Mouse (Mus musculus): ENCODE results near the gene Rgl1. TPM values are rescaled to one million over a fixed set of nuclear protein-coding genes. Genes with fewer than 3 reads are reported as not detected.
A peak's percentile ranks its signal among the peaks of the same experiment; 100 is the strongest.

The Rgl1 gene
- polyA plus RNA-seq, 1 experiment, result 49.2 TPM

DNA sequence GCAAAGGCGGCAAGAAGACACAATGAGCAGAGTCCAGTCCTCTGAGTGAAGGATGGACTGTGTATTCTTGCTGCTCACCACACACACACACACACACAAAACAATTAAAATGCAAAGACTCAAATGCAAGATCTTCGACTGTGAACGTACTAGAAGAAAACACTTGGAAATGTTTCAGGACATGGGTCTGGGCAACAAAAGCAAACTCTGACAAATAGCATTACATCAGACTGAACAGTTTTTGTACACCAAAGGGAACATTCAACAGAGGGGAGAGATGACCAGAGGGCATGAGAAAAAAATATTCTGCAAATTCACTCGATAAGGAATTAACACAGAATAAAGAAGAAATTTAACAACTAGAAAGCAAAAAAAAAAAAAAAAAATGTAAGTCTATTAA, 52.2 kb downstream of the Rgl1 start:
- Histone ChIP-seq H3K36me3 (ENCODE audit: control insufficient read depth, insufficient read depth, low read length) (no peaks in the 10 kb centered on the region), H3K27me3 (ENCODE audit: control insufficient read depth, insufficient read depth, low read length) (no peaks in the 10 kb centered on the region; the same call in 1 of the 2 replicates), H3K4me1 (ENCODE audit: control insufficient read depth, insufficient read depth, low read length) (no peaks in the 10 kb centered on the region), H3K27ac (ENCODE audit: control insufficient read depth, insufficient read depth, low read depth, low read length) (no peak overlapping the region), H3K4me3 (ENCODE audit: control insufficient read depth, low read depth, low read length) (no peak overlapping the region)
- TF ChIP-seq CTCF (IDR thresholded peaks at IDR 0.05; ENCODE audit: control insufficient read depth, insufficient read depth, insufficient replicate concordance, low read depth, low read length) (no peak), POLR2A (IDR thresholded peaks at IDR 0.05; ENCODE audit: control insufficient read depth, low read depth, low read length) (no peak)

DNA sequence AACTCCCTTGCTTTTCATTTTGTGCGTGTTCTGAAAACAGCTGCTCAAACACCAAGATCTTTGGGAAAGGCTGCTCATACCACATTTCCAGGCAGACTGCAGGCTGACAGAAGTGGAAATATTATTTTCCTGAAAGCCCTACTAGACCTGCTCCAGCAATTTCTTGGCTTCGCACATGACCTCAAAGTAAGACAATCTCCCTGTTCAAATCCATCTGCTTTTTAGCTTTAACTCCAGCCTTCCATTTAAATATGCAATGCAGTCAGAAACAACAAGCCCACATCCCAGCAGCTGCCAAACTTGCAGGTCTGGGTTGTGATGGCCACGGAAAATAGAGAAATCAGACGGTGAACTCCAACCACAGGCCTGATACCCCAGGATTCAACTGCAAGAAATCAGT, 55.1 kb downstream of the Rgl1 start:
- H3K4me1 ChIP-seq (ENCODE audit: control insufficient read depth, insufficient read depth, low read length), result no peaks in the 10 kb centered on the region
- H3K36me3 ChIP-seq (ENCODE audit: control insufficient read depth, insufficient read depth, low read length), result no peaks in the 10 kb centered on the region
- no peaks in the 10 kb centered on the region; the same call in 1 of the 2 replicates for H3K27me3 ChIP-seq (ENCODE audit: control insufficient read depth, insufficient read depth, low read length)
- TF ChIP-seq CTCF (IDR thresholded peaks at IDR 0.05; ENCODE audit: control insufficient read depth, insufficient read depth, insufficient replicate concordance, low read depth, low read length), result no peak
- TF ChIP-seq POLR2A (IDR thresholded peaks at IDR 0.05; ENCODE audit: control insufficient read depth, low read depth, low read length), result no peak
- no peak overlapping the region for H3K4me3 ChIP-seq (ENCODE audit: control insufficient read depth, low read depth, low read length)
- H3K27ac ChIP-seq (ENCODE audit: control insufficient read depth, insufficient read depth, low read depth, low read length), result no peak overlapping the region

DNA sequence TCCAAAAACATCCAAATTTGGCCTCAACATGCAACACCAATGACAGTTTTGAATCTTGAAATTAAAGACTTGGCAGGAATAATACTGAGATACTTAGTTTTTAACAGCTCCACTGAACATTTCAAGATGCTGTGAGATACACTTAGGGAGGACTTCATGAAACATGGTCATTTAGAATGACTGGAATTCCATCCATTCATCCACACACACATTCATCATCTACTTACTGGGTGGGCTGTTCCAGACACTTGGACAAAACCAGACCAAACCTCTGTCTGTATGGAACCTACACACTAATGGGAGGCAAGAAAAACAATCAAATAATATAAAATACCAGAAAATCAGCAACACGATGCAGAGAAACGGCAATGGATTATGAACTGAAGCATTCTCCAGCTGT, 58.6 kb downstream of the Rgl1 start:
- no peak overlapping the region for H3K4me3 ChIP-seq (ENCODE audit: control insufficient read depth, low read depth, low read length)
- no peak overlapping the region for H3K27ac ChIP-seq (ENCODE audit: control insufficient read depth, insufficient read depth, low read depth, low read length)
- TF ChIP-seq CTCF (IDR thresholded peaks at IDR 0.05; ENCODE audit: control insufficient read depth, insufficient read depth, insufficient replicate concordance, low read depth, low read length), result no peak
- TF ChIP-seq POLR2A (IDR thresholded peaks at IDR 0.05; ENCODE audit: control insufficient read depth, low read depth, low read length), result no peak
- no peaks in the 10 kb centered on the region; the same call in 1 of the 2 replicates for H3K27me3 ChIP-seq (ENCODE audit: control insufficient read depth, insufficient read depth, low read length)
- H3K36me3 ChIP-seq (ENCODE audit: control insufficient read depth, insufficient read depth, low read length), result no peaks in the 10 kb centered on the region
- H3K4me1 ChIP-seq (ENCODE audit: control insufficient read depth, insufficient read depth, low read length), result no peaks in the 10 kb centered on the region

DNA sequence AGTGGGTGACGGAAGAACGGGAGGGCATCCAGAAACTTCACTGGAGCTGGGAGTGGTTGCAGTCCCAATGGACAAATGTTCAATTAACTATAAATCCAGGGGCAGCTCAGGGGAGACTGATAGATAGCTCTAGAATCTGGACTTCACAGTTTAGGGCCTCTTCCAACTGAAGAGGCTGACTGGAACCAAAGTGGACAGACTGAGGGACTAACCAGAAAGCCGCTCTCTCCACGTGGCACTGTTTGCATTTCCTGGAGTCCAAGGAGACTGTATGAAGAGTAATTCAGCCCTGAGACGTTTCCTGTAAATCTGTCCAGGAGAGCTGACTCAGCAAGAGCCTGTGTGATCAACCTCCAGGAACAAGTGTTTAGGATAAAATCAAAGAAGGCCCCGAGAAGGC, 62.2 kb downstream of the Rgl1 start:
- no peak overlapping the region for H3K4me3 ChIP-seq (ENCODE audit: control insufficient read depth, low read depth, low read length)
- H3K36me3 ChIP-seq (ENCODE audit: control insufficient read depth, insufficient read depth, low read length), result no peaks in the 10 kb centered on the region
- no peaks in the 10 kb centered on the region; the same call in 1 of the 2 replicates for H3K27me3 ChIP-seq (ENCODE audit: control insufficient read depth, insufficient read depth, low read length)
- no peaks in the 10 kb centered on the region for H3K4me1 ChIP-seq (ENCODE audit: control insufficient read depth, insufficient read depth, low read length)
- TF ChIP-seq POLR2A (IDR thresholded peaks at IDR 0.05; ENCODE audit: control insufficient read depth, low read depth, low read length) (no peak), CTCF (IDR thresholded peaks at IDR 0.05; ENCODE audit: control insufficient read depth, insufficient read depth, insufficient replicate concordance, low read depth, low read length) (no peak)
- peak overlapping the region; percentile 1; the same call in 1 of the 2 replicates for H3K27ac ChIP-seq (ENCODE audit: control insufficient read depth, insufficient read depth, low read depth, low read length)

DNA sequence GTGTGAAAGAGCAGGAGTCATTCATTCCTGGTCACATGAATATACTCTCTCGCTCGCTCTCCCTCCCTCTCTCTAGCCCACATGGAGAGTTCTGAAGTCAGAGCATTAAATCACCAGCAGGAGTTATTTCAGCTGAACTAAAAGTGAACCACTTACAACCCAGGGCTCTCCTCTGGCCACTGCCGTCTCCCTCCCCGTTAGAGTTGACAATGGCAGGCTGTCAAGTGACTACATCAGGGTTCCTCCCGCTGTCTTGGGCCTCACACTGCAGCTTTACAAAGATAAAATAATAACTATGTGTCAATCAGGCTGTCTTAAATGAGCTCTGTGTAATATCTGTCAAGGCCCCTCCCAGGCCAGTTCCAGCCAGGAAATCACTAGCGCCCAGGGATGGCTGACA, 63.2 kb downstream of the Rgl1 start:
- H3K27ac ChIP-seq (ENCODE audit: control insufficient read depth, insufficient read depth, low read depth, low read length), result peak overlapping the region; percentile 30; the same call in 1 of the 2 replicates
- no peaks in the 10 kb centered on the region for H3K4me1 ChIP-seq (ENCODE audit: control insufficient read depth, insufficient read depth, low read length)
- no peaks in the 10 kb centered on the region for H3K36me3 ChIP-seq (ENCODE audit: control insufficient read depth, insufficient read depth, low read length)
- TF ChIP-seq POLR2A (IDR thresholded peaks at IDR 0.05; ENCODE audit: control insufficient read depth, low read depth, low read length), result no peak
- TF ChIP-seq CTCF (IDR thresholded peaks at IDR 0.05; ENCODE audit: control insufficient read depth, insufficient read depth, insufficient replicate concordance, low read depth, low read length), result no peak
- no peaks in the 10 kb centered on the region for H3K27me3 ChIP-seq (ENCODE audit: control insufficient read depth, insufficient read depth, low read length)
- no peak overlapping the region for H3K4me3 ChIP-seq (ENCODE audit: control insufficient read depth, low read depth, low read length)

DNA sequence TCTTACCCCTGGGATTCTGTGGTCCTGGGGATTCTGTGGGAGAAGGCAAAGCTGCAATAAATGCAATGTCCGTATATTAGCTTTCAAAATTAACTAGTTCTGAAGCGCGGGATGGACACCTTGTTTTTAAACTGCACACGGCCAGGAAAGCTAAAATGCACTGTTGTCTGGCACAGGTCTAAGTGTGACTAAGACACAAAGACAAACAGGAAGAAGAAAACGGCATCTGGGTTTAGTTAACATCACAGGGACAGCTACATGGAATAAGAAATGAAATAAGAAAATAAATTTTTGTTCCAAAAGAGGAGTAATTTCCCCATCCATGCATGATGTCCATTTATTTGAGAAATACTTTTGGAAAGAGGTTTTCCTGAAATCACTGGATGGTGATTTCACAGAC, 65.1 kb downstream of the Rgl1 start:
- no peak for TF ChIP-seq POLR2A (IDR thresholded peaks at IDR 0.05; ENCODE audit: control insufficient read depth, low read depth, low read length)
- H3K27ac ChIP-seq (ENCODE audit: control insufficient read depth, insufficient read depth, low read depth, low read length), result no peak overlapping the region
- no peaks in the 10 kb centered on the region for H3K27me3 ChIP-seq (ENCODE audit: control insufficient read depth, insufficient read depth, low read length)
- H3K4me1 ChIP-seq (ENCODE audit: control insufficient read depth, insufficient read depth, low read length), result no peaks in the 10 kb centered on the region
- H3K36me3 ChIP-seq (ENCODE audit: control insufficient read depth, insufficient read depth, low read length), result no peaks in the 10 kb centered on the region
- H3K4me3 ChIP-seq (ENCODE audit: control insufficient read depth, low read depth, low read length), result no peak overlapping the region

DNA sequence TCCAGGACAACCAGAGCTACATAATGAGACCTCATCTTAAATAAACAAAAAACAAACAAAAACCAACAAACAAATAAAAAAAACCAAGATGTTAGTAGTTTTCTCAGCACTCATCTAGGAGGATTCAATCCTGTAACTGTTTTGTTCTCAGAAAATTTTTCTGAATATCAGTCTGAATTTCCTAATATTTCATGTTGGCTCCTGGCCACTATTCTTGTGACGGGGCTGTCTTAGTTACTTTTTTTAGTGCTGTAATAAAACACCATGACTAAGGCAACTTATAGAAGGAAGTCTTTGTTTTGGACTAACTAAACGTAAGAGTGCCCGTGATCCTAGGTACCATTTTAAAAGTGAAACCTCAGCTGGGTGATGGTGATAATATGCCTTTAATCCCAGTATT, 68.8 kb downstream of the Rgl1 start:
- Histone ChIP-seq H3K4me3 (ENCODE audit: control insufficient read depth, low read depth, low read length) (no peak overlapping the region), H3K36me3 (ENCODE audit: control insufficient read depth, insufficient read depth, low read length) (no peaks in the 10 kb centered on the region), H3K27me3 (ENCODE audit: control insufficient read depth, insufficient read depth, low read length) (no peaks in the 10 kb centered on the region), H3K4me1 (ENCODE audit: control insufficient read depth, insufficient read depth, low read length) (no peaks in the 10 kb centered on the region), H3K27ac (ENCODE audit: control insufficient read depth, insufficient read depth, low read depth, low read length) (no peak overlapping the region)
- no peak for TF ChIP-seq POLR2A (IDR thresholded peaks at IDR 0.05; ENCODE audit: control insufficient read depth, low read depth, low read length)
- no peak for TF ChIP-seq CTCF (IDR thresholded peaks at IDR 0.05; ENCODE audit: control insufficient read depth, insufficient read depth, insufficient replicate concordance, low read depth, low read length)

DNA sequence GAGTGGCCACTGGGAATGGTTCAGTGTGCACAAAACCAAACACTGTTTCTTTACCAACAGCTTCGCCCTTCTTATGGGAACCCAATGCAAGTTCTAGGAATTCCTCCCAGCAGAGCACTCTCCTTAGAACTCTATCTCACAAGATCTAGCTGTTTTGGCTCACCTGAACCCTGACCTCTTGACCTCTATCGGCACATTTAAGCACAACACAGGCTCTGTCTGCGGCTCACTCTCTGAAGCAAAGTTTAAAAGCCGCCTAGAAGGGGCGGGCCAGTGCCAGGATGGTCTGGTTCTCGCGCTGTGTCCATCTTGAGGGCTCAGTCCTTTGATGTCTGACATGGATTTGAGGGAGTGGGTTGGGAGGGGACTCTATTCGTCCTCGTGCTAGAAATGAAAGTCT, 70.7 kb downstream of the Rgl1 start:
- TF ChIP-seq POLR2A (IDR thresholded peaks at IDR 0.05; ENCODE audit: control insufficient read depth, low read depth, low read length) (no peak), CTCF (IDR thresholded peaks at IDR 0.05; ENCODE audit: control insufficient read depth, insufficient read depth, insufficient replicate concordance, low read depth, low read length) (no peak)
- H3K27ac ChIP-seq (ENCODE audit: control insufficient read depth, insufficient read depth, low read depth, low read length), result no peak overlapping the region
- H3K27me3 ChIP-seq (ENCODE audit: control insufficient read depth, insufficient read depth, low read length), result no peaks in the 10 kb centered on the region
- H3K36me3 ChIP-seq (ENCODE audit: control insufficient read depth, insufficient read depth, low read length), result no peaks in the 10 kb centered on the region
- H3K4me1 ChIP-seq (ENCODE audit: control insufficient read depth, insufficient read depth, low read length), result no peaks in the 10 kb centered on the region
- no peak overlapping the region for H3K4me3 ChIP-seq (ENCODE audit: control insufficient read depth, low read depth, low read length)
